Mouse (Mus musculus) G1E (cell line): ENCODE results near the gene Ddx19b.

Source experiments
- CTCF ChIP-seq: IDR thresholded peaks from 2 replicates; pipeline ENCODE4 v1.5.1; 2012; ENCODE audit warnings: low read depth, low read length, inconsistent platforms, mixed read lengths
- GATA1 ChIP-seq: IDR thresholded peaks from 2 replicates; pipeline ENCODE4 v1.6.1; 2012; ENCODE audit warnings: borderline replicate concordance, low read length, inconsistent platforms, mixed read lengths
- GATA2 ChIP-seq: IDR thresholded peaks from 2 replicates; pipeline ENCODE4 v1.6.1; 2012; ENCODE audit warnings: low read depth, low read length, inconsistent platforms, borderline replicate concordance
- TAL1 ChIP-seq: conservative IDR thresholded peaks from 2 replicates; pipeline ENCODE4 v1.6.1; 2012; ENCODE audit warnings: low read depth, low read length, inconsistent platforms, mixed read lengths

GRCm38 (mm10) chr8:110997547-110998531, 33.7 kb downstream of the Ddx19b start, which contains the start of gene Ddx19a:
- TF ChIP-seq CTCF (no peak), GATA2 (no peak), GATA1 (no peak), TAL1 (no peak)
